Mouse (Mus musculus) midbrain, embryonic 11.5 days (tissue): Measurements from ENCODE around the gene Nat8f5. TPM values are rescaled to one million over a fixed set of nuclear protein-coding genes. Genes with fewer than 3 reads are reported as not detected.
"Not testable (repeated sequence)": the region's sequence is repeated elsewhere in the genome, so short reads cannot be mapped to it uniquely, and the experiment has no call there.

Experiments used
- ATAC-seq: fragments of 200-750 bp; cut with Nextera tagmentation; 2 replicates; pipeline ENCODE4 v1.8.0; 2017; ENCODE audit warnings: moderate TSS enrichment, moderate library complexity; ENCODE audit not compliant: low FRiP score
- DNase-seq: peaks from one replicate; pipeline ENCODE4 v3.0.0; 2015; ENCODE audit warnings: low spot score; ENCODE audit errors: missing footprints
- H3K27ac ChIP-seq: fragments of 300-500 bp; sonication (generic); 2 replicates; pipeline ENCODE4 v1.5.1; 2014; ENCODE audit warnings: low read depth, low read length
- H3K27me3 ChIP-seq: fragments of 300-500 bp; sonication (generic); 2 replicates; pipeline ENCODE4 v1.6.1; 2014; ENCODE audit warnings: mild to moderate bottlenecking, low read length, moderate library complexity, mixed read lengths; ENCODE audit not compliant: control insufficient read depth, insufficient read depth
- H3K36me3 ChIP-seq: fragments of 300-500 bp; sonication (generic); 2 replicates; pipeline ENCODE4 v1.6.1; 2014; ENCODE audit warnings: mild to moderate bottlenecking, low read length, moderate library complexity, mixed read lengths; ENCODE audit not compliant: control insufficient read depth, insufficient read depth
- H3K4me1 ChIP-seq: fragments of 300-500 bp; sonication (generic); 2 replicates; pipeline ENCODE4 v1.6.1; 2014; ENCODE audit warnings: low read length; ENCODE audit not compliant: control insufficient read depth, insufficient read depth
- H3K4me2 ChIP-seq: fragments of 300-500 bp; sonication (generic); 2 replicates; pipeline ENCODE4 v1.6.1; 2014; ENCODE audit warnings: mild to moderate bottlenecking, moderate library complexity
- H3K4me3 ChIP-seq: fragments of 300-500 bp; sonication (generic); 2 replicates; pipeline ENCODE4 v1.5.1; 2014; ENCODE audit warnings: low read depth, low read length
- H3K9ac ChIP-seq: fragments of 300-500 bp; sonication (generic); 2 replicates; pipeline ENCODE4 v1.6.1; 2014; ENCODE audit warnings: low read length
- H3K9me3 ChIP-seq: fragments of 300-500 bp; sonication (generic); 2 replicates; pipeline ENCODE4 v1.6.1; 2016; ENCODE audit warnings: low read length; ENCODE audit not compliant: control insufficient read depth
- WGBS: fragments of 180-500 bp; shearing (Covaris S2); extraction: QIAGEN DNeasy Blood & Tissue Kit; methylation state at CpG from one replicate; pipeline ENCODE4 v1.1.7; 2014; 5-methylcytosine and 5-hydroxymethylcytosine counted together
- polyA plus RNA-seq: library from polyadenylated mRNA; unstranded; fragments of >200 nt; fragmentation: Nextera tagmentation; extraction: Ambion mirVana; gene quantifications from 2 replicates; pipeline ENCODE4 v1.2.1, GENCODE M21; 2014

Gene Nat8f5
- polyA plus RNA-seq, 1 experiment from 2014 or later, result not detected

DNA sequence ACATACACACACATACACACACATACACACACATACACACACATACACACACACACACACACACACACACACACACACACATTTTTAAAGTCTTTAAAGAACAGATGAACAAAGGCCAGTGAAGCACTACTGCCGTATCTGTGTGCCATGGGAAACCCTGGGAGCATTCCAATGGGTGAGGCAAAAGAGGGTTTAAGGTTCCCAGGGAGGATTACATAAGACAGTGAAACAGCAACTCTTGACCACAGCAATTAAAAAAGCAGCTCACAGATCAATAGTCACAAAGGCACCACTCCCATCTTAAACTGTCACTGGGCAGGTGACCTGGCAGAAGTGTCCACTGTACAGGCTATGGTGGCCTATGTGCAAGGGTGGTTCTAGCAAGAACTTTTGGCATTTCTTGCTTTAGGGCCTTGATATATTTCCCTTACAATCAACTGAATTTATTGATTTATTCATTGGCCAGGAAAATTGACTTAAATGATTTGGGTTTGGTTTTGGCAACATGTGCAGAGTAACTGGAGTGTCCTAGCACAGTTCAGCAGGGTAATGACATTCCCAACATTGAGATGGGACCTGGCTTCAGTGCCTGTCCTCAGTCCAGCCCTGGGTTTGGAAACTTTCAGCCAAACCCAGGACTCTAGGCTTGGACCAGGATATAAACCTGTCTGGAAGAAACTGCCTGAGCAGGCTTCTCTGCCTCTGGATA, 2.8 kb upstream of the Nat8f5 start:
- no peak overlapping the region for H3K4me2 ChIP-seq
- H3K36me3 ChIP-seq, result no peaks in the 10 kb centered on the region
- 96% methylated on average over 1 of the region's 1 CpGs for WGBS
- no peak overlapping the region for H3K9ac ChIP-seq
- H3K4me3 ChIP-seq, result no peak overlapping the region
- no peak for DNase-seq
- H3K27ac ChIP-seq, result no peak overlapping the region
- H3K27me3 ChIP-seq, result no peaks in the 10 kb centered on the region
- no peaks in the 10 kb centered on the region for H3K9me3 ChIP-seq
- H3K4me1 ChIP-seq, result no peaks in the 10 kb centered on the region
- ATAC-seq, result no peak

DNA sequence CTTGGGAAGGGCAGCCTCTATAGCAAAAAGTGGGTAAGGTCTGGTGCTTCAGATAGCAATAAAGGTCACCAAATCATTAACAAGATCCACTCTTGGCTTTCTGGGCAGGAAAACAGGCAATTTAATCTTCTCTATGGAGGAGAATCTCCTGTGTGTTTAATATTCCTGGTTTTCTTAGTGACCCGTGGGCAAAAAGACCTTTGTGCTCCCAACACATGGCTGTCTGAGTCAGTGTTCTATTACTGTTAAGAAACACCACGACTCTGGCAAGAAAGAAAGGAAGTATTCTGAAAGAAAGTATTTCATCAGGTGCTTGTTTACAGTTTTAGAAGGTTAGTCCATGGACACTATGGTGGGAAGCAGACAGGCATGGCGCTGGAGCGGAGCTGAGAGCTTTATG, 1.5 kb upstream of the Nat8f5 start:
- 85% methylated on average over 4 of the region's 4 CpGs for WGBS
- Histone ChIP-seq H3K27me3 (no peaks in the 10 kb centered on the region), H3K9me3 (no peaks in the 10 kb centered on the region), H3K4me1 (no peaks in the 10 kb centered on the region), H3K36me3 (no peaks in the 10 kb centered on the region), H3K27ac (no peak overlapping the region), H3K9ac (no peak overlapping the region), H3K4me2 (no peak overlapping the region), H3K4me3 (no peak overlapping the region)
- DNase-seq (no peak), ATAC-seq (no peak)

DNA sequence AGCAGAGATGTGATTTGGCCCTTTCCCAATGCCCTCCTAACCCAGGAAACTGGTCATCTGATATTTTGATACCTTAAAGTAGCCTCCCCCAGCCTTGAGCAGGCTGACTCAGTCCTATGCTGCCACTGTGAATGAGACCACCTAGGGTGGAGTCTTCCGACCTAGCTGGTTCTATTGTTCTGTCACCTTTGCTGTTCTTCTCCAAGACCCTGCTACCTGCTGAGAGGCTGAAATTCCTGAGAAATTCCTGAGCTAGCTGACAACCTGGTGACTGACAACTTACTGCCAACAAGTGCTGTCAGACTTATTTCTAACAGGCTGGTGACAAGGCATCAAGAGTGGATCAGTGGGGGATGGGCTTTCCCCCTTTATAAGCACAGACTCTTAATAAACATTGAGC, 2.4 kb downstream of the Nat8f5 start:
- Histone ChIP-seq H3K4me3 (no peak overlapping the region), H3K9me3 (no peaks in the 10 kb centered on the region), H3K36me3 (no peaks in the 10 kb centered on the region), H3K27me3 (no peaks in the 10 kb centered on the region), H3K9ac (no peak overlapping the region), H3K4me2 (no peak overlapping the region), H3K27ac (no peak overlapping the region), H3K4me1 (no peaks in the 10 kb centered on the region)
- WGBS, result 28% methylated on average over 1 of the region's 1 CpGs
- DNase-seq (no peak), ATAC-seq (no peak)

DNA sequence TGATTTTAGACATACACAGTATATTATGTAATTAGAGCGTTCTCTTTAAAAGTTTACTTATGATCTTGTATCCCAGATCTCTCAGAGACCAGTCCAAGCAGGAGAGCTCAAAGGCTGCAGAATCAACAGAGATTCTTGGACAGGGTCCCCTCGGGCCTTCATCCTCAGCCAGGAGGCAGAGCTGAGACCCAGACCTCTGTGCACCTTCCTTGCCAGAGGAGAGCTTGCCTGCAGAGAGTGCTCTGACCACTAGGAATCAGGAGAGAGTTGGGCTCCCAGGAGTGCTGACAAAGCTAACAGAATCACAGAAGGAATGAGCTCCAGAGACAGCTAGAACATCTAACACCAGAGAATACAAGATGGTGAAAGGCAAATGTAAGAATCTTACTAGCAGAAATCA, 7.4 kb downstream of the Nat8f5 start:
- no peak overlapping the region for H3K27ac ChIP-seq
- H3K4me2 ChIP-seq, result no peak overlapping the region
- no peaks in the 10 kb centered on the region for H3K9me3 ChIP-seq
- no peak for ATAC-seq
- H3K9ac ChIP-seq, result no peak overlapping the region
- no peak overlapping the region for H3K4me3 ChIP-seq
- H3K36me3 ChIP-seq, result no peaks in the 10 kb centered on the region
- H3K4me1 ChIP-seq, result no peaks in the 10 kb centered on the region
- 83% methylated on average over 2 of the region's 2 CpGs for WGBS
- no peak for DNase-seq
- no peaks in the 10 kb centered on the region for H3K27me3 ChIP-seq

DNA sequence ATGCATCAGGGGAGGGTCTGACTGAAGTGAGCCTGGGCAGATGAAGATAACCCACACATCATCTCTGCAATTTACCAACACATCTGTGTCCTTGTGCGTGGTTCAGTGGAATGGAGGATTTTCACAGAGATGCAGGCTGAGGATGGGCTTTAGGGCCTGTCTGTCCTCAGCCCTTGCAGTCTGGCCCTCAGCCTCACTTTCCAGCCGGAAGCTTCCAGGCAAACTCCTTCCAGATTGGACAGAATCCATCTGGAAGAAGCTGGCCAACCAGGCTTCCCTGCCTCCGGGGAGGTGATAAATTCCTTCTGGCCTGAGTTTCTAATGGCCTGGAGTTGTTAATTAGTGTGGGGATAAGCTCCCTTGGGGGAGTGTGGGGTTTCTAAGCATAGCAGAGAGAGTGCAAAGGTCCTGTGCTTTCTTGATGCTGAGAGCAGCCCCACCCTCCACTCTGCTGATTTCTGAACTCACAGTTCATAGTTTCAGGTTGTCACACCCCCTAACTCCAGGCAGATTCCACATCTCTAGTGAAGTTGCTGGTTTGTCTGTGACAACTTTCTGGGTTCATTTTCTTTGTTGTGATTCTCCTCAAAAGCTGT, 9.7 kb downstream of the Nat8f5 start:
- H3K36me3 ChIP-seq, H3K27me3 ChIP-seq, H3K9ac ChIP-seq, H3K9me3 ChIP-seq, H3K4me3 ChIP-seq, H3K27ac ChIP-seq, H3K4me1 ChIP-seq, H3K4me2 ChIP-seq, ATAC-seq, DNase-seq: not testable (repeated sequence)
- 96% methylated on average over 2 of the region's 3 CpGs for WGBS

DNA sequence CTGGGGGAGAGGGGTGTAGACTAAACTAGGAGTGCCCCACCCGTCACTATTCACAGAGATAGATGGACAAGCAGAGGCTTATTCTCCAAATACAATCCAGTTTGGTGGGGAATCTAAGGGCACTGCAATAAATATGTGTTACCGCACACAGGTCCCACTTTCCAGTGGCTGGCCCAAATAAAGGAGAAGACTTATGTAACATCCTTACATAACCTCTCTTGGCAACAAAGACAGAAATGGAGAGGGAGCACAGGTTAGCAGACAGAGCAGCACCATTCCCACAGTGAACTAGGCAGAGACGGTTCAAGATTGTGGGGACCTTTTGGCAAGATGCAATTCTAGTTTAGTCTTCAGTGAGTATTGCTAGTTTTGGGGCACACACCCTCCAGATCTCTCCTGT, 10.3 kb downstream of the Nat8f5 start:
- not testable (repeated sequence) for H3K4me3 ChIP-seq, DNase-seq, ATAC-seq, H3K27me3 ChIP-seq, H3K4me1 ChIP-seq, H3K4me2 ChIP-seq, H3K27ac ChIP-seq, H3K9me3 ChIP-seq, H3K36me3 ChIP-seq, H3K9ac ChIP-seq
- WGBS, result 84% methylated on average over 2 of the region's 3 CpGs

DNA sequence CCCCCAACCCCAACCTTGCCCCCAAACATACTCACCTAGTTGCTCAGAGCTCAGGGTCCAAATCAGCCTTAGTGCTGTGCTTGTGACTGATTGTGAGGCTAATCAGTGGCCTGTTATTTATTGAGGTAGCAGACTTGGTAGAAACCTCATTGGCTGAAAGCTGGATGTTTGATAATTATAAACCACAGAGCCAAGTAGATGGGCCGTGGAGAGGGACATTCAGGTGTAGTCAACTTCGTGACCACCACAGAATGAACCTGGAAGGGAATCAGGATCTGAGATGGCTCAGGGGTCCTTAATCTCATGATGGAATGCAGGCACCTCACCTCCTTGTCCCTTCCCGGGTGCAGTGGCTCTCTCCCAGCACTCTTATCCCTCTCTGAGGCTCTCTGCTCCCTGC, 11.0 kb downstream of the Nat8f5 start:
- not testable (repeated sequence) for H3K27ac ChIP-seq, ATAC-seq, H3K4me3 ChIP-seq, H3K9me3 ChIP-seq, H3K4me1 ChIP-seq, H3K27me3 ChIP-seq, H3K4me2 ChIP-seq, H3K36me3 ChIP-seq, H3K9ac ChIP-seq, DNase-seq
- 68% methylated on average over 2 of the region's 3 CpGs for WGBS

DNA sequence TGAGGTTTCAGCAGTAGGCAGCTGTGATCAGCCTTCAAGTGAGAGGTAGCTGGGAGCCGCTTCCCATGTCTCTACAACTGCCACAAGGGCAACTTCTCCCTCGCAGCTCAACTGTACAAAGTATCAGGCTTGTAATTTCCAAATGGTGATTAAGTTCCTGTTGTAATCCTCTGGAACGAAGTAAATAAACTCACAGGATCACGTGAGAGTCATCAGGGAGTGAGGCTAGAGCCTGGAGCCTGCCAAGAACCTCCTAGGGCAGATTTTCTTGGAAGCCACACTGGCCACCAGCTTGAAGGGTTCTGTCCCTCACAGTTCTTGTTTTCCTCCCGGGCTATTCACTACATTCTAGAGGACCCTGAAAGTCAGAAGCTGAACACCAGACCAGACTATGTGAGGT, 17.6 kb downstream of the Nat8f5 start:
- H3K9ac ChIP-seq, H3K36me3 ChIP-seq, H3K4me2 ChIP-seq, H3K4me1 ChIP-seq, ATAC-seq, H3K27me3 ChIP-seq, H3K9me3 ChIP-seq, H3K4me3 ChIP-seq, DNase-seq, H3K27ac ChIP-seq: not testable (repeated sequence)
- WGBS, result 67% methylated on average over 5 of the region's 5 CpGs
